28 mouse cellular contexts compared by ENCODE assay signal in genomic region chr19:54955096-54955495, GRCm38 (mm10).
A peak's percentile ranks its signal among the peaks of the same experiment; 100 is the strongest.
DNase-seq lines count a peak whose midpoint lies in the region; ATAC-seq and TF ChIP-seq lines count a peak whose summit lies in the region.
"Had no signal": no experiment of that assay in that cellular context is flagged by ENCODE, and none has a peak within 500 bp of the region (broad histone marks: within the 10 kb centered on the region; RNA-seq: fewer than 3 reads in every experiment).

No protein-coding gene starts in this region.

- no peak for TF ChIP-seq CTCF in layer of hippocampus, adult 2 months (conservative IDR thresholded peaks at IDR 0.05)

- no peak for DNase-seq in frontal cortex, postnatal 36 days (ENCODE audit: low spot score in 2 of 2)
- peak; percentile 74 for DNase-seq in 3T3-L1 (ENCODE audit: low read depth, low spot score)
- DNase-seq in brain, adult 2 months (ENCODE audit: low read depth, low spot score) = peak; percentile 37
- no peak for DNase-seq in cerebellum, postnatal 25 days
- no peak for DNase-seq in layer of hippocampus, adult 2 months (ENCODE audit: low spot score in 2 of 2)
- DNase-seq: adrenal gland, adult 8-10 months; adrenal gland, postnatal 25 days; B cell, adult 2 months; cerebellum, adult 18-20 months; cerebellum, adult 9-10 months; cerebellum, postnatal 14 days; gastrocnemius, postnatal 25 days; heart, adult 18-20 months; heart, postnatal 10 days; heart, postnatal 36 days had no signal

- H3K4me3 ChIP-seq in layer of hippocampus, adult 2 months = no peak overlapping the region
- H3K4me3 ChIP-seq: embryonic facial prominence, embryonic 12.5 days; embryonic facial prominence, embryonic 15.5 days; erythroblast, embryonic 14.5 days; forebrain, embryonic 12.5 days; forebrain, embryonic 15.5 days; heart, embryonic 12.5 days; heart, embryonic 15.5 days; hindbrain, embryonic 10.5 days had no signal

- peak; percentile 57; the same call in 1 of the 2 replicates for ATAC-seq in frontal cortex, adult (ENCODE audit: low TSS enrichment)
- ATAC-seq: forebrain, embryonic 15.5 days; hindbrain, postnatal 0 days; inflammation-experienced regulatory T-cells, adult 6 months; intestine, embryonic 16.5 days had no signal

- H3K27ac ChIP-seq in layer of hippocampus, adult 2 months = no peak overlapping the region
- H3K27ac ChIP-seq: embryonic facial prominence, embryonic 12.5 days; embryonic facial prominence, embryonic 15.5 days; forebrain, embryonic 12.5 days; forebrain, embryonic 15.5 days; heart, embryonic 15.5 days; hindbrain, embryonic 10.5 days; hindbrain, embryonic 14.5 days; hindbrain, postnatal 0 days had no signal

Comparison
In these comparisons a context has a peak if more than half of its experiments do, and no peak if none do; other contexts are left out.
1. DNase-seq: peak in 3T3-L1 (single experiment) and brain, adult 2 months (single experiment); none in frontal cortex, postnatal 36 days (0 of 2), cerebellum, postnatal 25 days (0 of 2) and layer of hippocampus, adult 2 months (0 of 2).